Mouse (Mus musculus) forebrain, embryonic 16.5 days (tissue): ENCODE measurements around the gene Fam81a. TPM values are rescaled to one million over a fixed set of nuclear protein-coding genes. Genes with fewer than 3 reads are reported as not detected.

Source experiments
- ATAC-seq: fragments of 200-750 bp; cut with Nextera tagmentation; 2 replicates; pipeline ENCODE4 v1.8.0; 2017; ENCODE audit warnings: mild to moderate bottlenecking, moderate library complexity
- H3K27ac ChIP-seq: fragments of 300-500 bp; sonication (generic); 2 replicates; pipeline ENCODE4 v1.5.1; 2014; ENCODE audit warnings: low read length, control low read depth
- H3K27me3 ChIP-seq: fragments of 300-500 bp; sonication (generic); replicated peaks from 2 replicates; pipeline ENCODE4 v1.6.1; 2014; ENCODE audit warnings: low read length; ENCODE audit not compliant: control insufficient read depth, insufficient read depth
- H3K36me3 ChIP-seq: fragments of 300-500 bp; sonication (generic); 2 replicates; pipeline ENCODE4 v1.6.1; 2014; ENCODE audit not compliant: control insufficient read depth, insufficient read depth
- H3K4me1 ChIP-seq: fragments of 300-500 bp; sonication (generic); replicated peaks from 2 replicates; pipeline ENCODE4 v1.6.1; 2014; ENCODE audit warnings: low read length; ENCODE audit not compliant: control insufficient read depth, insufficient read depth
- H3K4me2 ChIP-seq: fragments of 300-500 bp; sonication (generic); 2 replicates; pipeline ENCODE4 v1.6.1; 2014; ENCODE audit warnings: mild to moderate bottlenecking, low read length, control low read depth
- H3K4me3 ChIP-seq: fragments of 300-500 bp; sonication (generic); replicated peaks from 2 replicates; pipeline ENCODE4 v1.5.1; 2014; ENCODE audit warnings: mild to moderate bottlenecking, low read length, control low read depth
- H3K9ac ChIP-seq: fragments of 300-500 bp; sonication (generic); replicated peaks from 2 replicates; pipeline ENCODE4 v1.6.1; 2014; ENCODE audit warnings: low read depth, low read length, control low read depth
- H3K9me3 ChIP-seq: fragments of 300-500 bp; sonication (generic); 2 replicates; pipeline ENCODE4 v1.6.1; 2016; ENCODE audit warnings: low read length; ENCODE audit not compliant: control insufficient read depth
- WGBS: fragments of 180-500 bp; shearing (Covaris S2); extraction: QIAGEN DNeasy Blood & Tissue Kit; methylation state at CpG from one replicate; pipeline ENCODE4 v1.1.7; 2014; 5-methylcytosine and 5-hydroxymethylcytosine counted together
- polyA plus RNA-seq: library from polyadenylated mRNA; unstranded; fragments of >200 nt; fragmentation: Nextera tagmentation; extraction: Ambion mirVana; gene quantifications from 2 replicates; pipeline ENCODE4 v1.2.1, GENCODE M21; 2015

Gene Fam81a
- polyA plus RNA-seq, 1 experiment from 2014 or later = 14.4 TPM

DNA sequence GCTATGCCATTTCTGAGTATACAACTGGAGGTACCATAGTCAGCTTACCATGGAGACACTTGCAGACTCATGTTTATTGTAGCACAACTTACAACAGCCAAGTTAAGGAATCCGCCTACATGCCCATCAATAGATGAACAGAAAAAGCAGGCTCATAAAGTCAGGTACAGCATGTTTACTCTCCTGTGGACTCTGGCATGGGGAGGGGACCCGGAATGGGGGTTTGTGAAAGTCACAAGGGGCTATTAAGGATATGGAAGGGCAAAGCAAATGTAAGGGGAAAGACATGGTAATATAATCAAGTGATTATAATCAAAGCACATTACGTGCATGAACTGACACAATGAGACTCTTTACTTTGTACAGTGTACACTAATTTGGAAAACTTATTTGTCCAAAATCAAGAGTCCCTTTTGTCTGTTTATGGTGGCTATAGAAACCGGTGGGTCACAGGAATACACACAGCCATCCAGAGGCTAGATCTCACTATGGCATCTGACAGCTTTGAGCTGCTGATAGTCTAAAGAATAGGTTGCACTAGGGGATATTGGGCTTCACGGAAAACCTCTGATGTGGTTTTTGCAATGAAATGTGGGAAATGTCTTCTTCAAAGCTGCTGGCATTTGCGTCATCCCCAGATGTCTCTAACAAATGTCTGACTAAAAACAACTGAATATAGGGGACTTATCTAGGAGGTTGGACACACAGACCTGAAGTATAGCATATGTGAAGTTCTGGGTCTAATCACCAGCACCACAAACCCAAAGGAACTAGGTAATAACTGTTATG is 102.6 kb downstream of the Fam81a start:
- Histone ChIP-seq H3K9me3 (no peaks in the 10 kb centered on the region), H3K4me1 (no peaks in the 10 kb centered on the region), H3K36me3 (no peaks in the 10 kb centered on the region), H3K27me3 (no peaks in the 10 kb centered on the region), H3K4me2 (no peak overlapping the region), H3K9ac (no peak overlapping the region), H3K27ac (no peak overlapping the region), H3K4me3 (no peak overlapping the region)
- WGBS = 74% methylated on average over 6 of the region's 6 CpGs
- no peak for ATAC-seq

Other genes with a start within 250 kb of the Fam81a start
- gene Bnip2, start 153.1 kb downstream of the Fam81a start, polyA plus RNA-seq = 102 and 118 TPM in 2 replicates
- 206 and 214 TPM in 2 replicates for gene Gtf2a2, start 130.0 kb downstream of the Fam81a start, polyA plus RNA-seq
- gene Gcnt3, start 104.5 kb downstream of the Fam81a start, polyA plus RNA-seq = not detected in 2 replicates
- 5.8 and 7.2 TPM in 2 replicates for gene Myo1e, start 64.8 kb upstream of the Fam81a start, polyA plus RNA-seq